Mouse (Mus musculus) natural killer cell, adult 2 months (primary cell): ENCODE results near the gene Raet1d.
"Not testable (repeated sequence)": the region's sequence is repeated elsewhere in the genome, so short reads cannot be mapped to it uniquely, and the experiment has no call there.

Experiments used
- DNase-seq, 2 experiments: peaks; one replicate each; pipeline ENCODE4 v3.0.0; 2022; ENCODE audit warnings: low spot score in 2 of 2

Gene Raet1d

DNA sequence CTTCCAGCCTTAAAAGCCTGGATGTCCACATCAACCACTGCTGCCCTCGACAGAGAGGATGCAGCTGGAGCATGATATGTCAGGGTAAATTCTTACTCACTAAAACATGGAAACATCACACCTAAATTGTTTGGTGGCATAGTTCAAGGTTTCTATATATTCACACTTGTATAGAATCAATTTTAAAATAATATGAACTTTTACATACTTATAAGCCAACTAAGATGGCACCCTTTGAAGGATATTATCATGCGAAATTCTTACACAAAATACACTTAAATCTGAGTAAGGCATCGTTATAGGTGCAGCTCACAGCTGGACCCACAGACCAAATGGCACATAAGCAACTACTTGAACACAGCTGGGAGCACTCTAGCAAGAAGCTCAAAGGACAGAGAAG is at the start of gene Raet1d:
Raet1d (plus strand) TSS at position 301 of the 400 bp plus-strand sequence.
- DNase-seq = not testable (repeated sequence)

DNA sequence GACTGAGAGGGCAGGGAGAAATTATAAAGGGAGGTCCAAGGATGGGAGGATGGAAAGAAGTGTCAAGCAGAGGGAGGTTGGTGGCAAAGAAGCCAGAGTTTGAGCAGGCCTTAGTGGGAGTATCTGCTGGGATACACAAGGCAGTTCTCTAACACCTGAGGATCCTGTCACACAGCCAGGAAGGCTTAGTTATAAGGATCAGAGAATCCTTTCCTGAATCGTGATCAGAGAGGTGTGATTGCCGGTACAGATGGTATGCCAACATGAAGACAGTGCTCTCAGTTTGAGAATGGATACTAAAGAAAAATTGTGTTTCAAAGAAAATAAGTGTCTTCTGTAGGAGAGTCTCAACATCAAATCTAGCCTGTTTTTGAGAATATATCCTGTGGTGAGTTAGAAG is 37.5 kb upstream of the Raet1d start:
- no peak for DNase-seq

DNA sequence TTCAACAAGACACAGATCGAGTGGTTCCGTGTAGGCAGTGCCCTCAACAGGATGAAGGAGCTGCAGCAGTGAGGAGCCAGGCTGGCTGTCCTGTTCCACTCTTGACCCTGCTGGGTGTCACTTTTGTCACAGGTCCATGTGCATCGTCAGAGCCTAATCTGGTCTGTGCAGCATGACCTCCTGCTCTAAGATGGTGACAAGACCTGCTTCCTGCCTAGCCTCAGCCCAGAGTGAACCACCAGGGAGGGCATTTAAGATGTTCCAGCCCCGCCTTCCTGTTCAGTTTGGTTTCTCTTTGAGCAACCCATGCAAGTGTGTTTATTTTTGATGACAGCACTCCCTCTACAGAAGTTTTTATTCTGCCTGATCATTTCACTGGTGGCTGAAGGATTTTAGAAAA is 14.6 kb upstream of the Raet1d start:
- DNase-seq = peak; percentile 31 to 40

DNA sequence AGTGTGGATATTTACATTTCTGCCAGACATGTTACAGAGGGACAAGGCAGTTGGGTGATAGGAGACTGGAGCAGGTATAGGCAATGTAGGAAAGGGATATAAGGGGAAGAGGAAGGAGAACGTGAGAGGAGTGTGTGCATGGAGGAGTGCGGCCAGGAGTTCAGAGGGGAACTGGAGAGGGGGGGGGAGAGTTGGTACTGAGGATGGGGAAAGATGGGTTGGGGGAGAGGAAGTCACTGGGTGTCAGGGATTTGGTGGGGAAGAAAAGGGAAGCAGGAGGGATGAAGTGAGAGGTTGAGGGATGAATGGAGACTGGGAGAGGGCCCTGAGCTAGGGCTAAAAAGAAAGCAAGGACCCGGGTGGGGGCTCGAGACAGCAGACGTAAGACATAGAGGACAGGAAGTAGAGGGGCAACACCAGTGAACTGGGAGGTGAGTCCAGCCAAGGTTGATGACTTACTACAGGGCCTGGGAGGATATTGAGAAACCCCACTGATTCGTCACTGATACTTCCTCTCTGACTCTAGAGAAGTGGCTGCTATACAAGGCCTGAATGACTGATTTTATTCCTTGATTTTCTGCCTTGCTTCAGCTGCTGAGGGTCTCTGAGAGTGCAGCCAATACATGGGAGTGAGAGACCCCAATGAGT is 6.7 kb upstream of the Raet1d start:
- DNase-seq = not testable (repeated sequence)

DNA sequence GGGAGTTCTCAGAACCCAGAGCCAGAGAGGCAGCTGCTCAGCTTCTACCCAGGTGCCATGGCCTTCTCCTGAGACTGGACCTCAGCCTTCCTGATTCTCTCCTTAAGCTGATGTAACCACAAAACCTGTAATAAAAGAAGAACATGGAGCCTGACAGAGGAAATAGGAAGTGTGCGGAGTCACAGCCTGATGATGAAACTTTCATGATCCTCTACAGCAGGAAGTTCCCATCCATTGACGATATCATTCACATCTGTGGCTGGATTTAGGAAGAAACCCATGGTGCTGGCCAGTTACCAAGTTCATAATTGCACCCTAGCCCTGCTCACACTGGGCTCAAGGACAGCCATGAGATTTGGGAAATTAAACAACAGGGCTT is 6.2 kb upstream of the Raet1d start:
- DNase-seq = not testable (repeated sequence)

DNA sequence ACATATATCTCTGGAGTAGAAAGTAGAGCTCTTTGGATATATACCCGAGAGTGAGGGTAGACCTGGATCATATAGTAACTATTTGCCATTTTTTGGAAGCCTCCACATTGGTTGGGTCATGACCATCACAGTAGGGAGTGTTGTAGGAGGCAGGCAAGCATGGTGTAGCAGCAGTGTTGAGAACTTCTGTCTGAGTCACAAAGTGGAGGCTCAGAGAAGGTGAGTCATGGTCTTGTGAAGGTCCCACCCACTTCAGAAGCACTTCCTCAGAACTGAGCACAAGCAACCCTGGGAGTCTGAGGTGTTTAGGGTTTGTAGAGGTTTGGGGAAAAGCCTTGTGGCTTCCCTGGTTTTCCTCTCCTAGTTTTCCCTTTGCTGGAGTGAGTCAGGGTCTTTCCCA is 3.0 kb upstream of the Raet1d start:
- not testable (repeated sequence) for DNase-seq

DNA sequence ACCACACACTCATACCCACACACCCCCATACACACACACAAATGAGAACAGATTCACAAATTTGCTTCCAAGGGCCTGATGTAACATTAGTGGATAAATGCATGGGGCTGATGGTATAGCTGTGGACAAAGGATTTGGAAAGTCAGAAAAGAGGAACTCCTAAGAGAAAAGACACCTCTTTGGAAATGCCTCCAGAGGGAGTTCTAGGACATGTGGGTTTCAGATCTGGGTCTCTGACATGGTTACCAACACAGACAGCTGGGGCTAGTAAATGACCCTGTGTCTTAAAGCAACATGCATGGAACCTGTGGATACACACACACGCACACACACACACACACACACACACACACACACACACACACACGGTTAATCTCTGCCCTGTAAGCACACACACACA is 605 bp downstream of the Raet1d start:
- not testable (repeated sequence) for DNase-seq

DNA sequence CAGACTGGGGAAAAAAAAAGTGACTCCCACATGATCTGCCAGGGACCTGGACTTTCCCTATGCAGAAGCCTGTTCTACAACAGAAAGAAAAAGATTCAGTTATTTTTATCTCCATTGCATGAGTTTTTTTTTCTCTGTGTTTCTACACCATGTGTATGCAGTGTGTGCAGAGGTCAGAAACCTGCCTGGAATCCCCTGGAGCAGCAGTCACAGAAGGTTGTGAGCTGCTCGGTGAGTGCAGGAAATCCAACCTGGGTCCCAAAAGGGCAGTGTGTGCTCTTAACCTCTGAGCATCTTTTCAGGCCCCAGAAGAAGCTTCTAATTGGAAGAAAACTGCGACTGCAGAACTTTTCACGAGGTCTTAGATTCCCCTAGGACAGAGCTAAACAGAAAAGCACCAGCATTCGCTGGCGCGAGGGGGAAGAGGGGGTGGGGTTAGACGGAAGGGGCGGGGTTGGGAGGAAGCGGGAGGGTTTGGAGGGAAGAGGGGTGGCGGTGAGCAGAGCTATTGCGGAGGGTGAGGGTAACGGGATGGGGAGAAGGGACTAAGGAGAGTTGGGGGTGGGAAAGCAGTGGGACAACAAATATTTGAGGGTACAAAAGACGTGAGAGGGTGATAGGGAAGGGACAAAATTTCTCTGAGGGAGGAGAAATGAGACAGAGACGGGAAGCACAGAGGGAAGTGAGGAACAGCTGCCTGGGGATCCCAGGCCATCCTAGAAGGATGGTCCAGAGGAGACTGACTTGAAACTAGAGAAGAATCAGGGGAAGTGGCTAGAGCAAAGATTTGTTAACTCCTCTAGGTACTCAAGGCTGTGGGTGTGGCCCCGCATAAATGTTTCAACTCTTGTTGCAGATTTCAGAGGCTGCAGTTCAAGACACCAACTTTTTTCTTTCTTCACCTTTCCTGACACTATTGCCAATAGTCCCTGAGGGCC is 1.3 kb downstream of the Raet1d start:
- DNase-seq = not testable (repeated sequence)

DNA sequence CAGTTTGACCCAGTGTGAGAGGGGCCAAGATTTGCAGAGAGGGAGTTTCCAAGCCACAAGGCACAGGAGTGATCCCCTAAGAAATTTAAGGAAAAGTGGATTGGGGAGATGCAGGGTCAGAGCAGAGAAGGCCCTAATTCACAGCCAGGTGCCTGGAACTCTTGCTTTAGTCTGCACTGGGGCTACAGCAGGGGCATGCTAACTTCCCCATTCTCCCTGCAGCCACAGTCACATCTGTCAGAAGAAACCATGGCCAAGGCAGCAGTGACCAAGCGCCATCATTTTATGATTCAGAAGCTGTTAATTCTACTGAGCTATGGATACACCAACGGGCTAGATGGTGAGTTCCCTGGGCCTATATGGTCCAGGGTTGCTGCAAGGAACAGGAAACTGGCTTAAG is 2.1 kb downstream of the Raet1d start:
- not testable (repeated sequence) for DNase-seq

DNA sequence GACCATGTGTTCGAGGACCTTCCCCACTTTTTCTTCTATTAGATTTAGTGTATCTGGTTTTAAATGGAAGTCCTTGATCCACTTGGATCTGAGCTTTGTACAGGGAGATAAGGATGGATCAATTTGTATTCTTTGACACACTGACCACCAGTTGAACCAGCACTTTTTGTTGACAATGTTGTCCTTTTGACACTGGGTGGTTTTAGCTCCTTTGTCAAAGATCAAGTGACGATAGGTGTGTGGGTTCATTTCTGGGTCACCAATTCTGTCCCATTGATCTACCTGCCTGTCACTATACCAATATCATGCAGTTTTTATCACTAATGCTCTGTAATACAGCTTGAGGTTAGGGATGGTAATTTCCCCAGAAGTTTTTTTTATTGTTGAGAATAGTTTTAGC is 4.6 kb downstream of the Raet1d start:
- DNase-seq = not testable (repeated sequence)

DNA sequence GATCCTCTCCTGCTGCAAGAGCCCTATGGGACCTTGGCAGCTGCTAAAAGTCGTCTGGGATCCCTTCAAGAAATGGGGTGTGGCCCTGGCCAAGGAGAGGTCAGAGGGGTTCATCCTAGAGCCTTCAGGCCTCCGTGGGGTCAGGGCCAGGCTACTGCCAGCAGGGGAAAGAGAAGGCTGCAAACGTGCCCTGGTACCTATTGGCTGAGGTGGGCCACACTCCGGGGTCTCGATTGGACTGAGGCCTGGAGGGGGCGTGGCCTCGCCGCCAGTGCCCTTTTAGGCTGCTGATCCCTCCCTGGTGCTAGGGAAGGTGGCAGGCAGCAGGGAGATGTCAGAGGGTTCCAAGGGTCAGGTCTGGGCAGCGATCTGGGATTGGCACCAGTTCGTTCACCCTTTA is 20.9 kb downstream of the Raet1d start:
- not testable (repeated sequence) for DNase-seq

DNA sequence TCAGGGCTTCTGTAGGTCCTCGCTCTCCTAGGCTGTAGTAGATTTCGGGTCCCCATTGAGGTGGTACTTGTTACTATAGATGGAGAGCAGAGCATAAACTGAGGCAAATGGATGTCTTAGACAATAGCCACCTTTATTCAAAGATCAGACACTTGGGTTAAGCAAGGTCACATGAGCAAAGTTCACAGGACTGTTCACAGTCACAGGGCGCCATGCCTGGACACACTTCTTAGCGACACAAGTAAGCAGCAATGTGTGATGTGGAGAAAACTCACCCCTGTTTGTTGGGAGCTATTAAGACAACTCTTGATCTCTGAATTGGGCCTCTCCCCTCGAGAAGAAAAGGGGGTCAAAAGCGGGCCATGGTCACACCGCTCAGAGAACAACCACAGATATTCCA is 29.8 kb downstream of the Raet1d start:
- DNase-seq = not testable (repeated sequence)

DNA sequence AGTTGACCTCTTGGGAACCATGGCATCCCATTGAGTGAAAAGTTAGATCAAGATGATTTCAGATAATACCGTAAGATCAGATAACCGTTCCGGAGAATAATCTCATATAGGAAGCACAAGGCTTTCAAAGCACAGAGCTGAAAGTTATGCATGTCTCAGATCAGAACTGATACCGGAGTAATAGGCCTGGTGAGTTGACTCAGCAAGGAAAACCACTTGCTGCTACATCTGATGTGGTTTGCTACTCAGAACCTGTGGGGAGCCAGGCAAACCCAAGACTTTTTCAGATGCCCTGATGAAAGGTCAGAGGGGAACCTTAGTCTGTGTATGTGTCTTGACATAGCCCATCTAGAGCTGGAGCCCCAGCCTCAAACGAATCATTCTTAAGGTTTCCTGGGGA is 31.3 kb downstream of the Raet1d start:
- not testable (repeated sequence) for DNase-seq

DNA sequence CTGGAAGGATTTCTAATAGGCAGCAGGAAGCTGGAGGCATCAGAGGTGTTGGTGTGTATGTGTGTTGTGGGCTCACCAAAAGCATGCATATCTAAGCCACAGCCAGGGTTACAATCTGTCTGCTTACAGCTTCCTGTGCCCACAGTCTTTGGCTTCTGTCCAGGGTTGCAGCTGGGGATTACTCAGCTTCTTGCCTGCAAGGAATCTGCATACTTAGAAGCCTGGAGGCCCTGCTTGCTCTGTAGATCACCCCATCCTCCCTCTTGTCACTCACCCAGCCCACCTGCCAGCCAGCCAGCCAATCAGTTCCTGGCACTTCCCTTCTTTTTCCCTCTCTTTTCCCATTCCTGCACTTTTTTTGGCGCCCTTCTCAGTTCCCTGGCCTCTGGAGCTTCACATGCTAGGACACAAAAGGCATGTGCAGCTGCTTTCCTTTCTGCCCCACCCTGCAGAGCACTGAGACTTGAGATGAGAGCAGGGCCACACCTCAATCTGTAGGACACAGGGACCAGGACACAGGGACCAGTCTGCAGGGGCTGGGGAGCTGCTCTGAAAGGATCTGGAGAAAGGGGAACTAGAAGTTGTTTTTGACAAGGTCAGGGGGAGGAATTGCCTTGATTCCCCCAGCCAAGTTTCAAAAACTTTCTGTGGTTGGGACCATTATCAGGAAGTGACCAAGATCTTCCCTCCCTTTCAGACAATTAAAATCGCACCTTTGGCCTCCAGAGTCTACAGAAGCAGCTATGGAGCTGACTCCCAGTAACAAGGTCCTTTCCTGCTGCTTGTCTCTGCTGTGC is 32.9 kb downstream of the Raet1d start:
- not testable (repeated sequence) for DNase-seq

DNA sequence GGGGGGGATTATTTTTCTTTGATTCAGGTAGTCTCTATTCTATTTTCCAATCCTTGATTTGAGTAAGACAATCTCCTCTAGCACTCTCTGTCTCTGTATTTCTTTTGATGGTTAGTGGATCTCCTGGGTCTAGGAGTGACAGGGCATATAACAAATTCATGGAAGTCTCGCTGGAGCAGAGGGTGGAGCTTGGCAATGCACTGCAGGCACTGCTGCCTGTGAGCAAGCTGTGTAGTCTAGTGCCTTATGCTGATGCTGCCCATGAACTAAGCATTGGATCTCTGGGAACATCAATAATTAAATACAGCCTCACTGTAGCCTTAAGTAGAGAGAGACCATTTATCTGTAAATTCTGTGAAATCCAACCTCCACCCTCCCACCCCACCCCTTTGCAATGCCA is 36.3 kb downstream of the Raet1d start:
- DNase-seq = not testable (repeated sequence)

DNA sequence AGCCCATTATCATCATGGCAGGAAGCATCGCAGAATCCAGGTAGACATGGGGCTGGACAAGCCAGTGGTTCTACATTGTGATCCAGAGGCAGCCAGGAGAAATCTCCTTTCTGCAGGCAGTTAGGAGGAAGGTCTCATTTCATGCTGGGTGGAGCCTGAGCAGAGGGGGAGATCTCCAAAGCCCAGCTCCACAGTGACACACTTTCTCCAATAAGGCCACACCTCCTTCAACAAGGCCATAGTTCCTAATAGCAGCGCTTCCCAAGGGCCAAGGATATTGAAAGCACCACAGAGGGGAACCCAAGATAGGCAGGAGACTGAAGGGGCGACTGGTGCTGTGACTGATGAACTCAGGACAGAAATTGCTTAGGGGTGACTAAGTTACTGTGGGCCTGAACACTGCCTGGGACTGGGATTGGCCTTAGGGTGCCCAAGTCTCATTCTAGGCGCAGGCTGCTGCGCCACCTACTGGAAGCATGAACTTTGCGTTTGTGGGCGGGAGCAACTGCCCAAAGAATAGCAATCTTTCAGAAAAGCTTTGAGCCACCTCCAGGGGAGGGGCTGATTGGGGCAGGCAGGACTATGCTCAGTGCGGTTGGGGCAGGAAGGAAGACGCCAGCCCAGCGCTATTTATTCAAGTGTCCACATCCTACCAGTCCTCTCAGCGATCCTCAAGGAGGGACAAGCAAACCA is 42.0 kb downstream of the Raet1d start:
- peak; percentile 46 to 50 for DNase-seq

DNA sequence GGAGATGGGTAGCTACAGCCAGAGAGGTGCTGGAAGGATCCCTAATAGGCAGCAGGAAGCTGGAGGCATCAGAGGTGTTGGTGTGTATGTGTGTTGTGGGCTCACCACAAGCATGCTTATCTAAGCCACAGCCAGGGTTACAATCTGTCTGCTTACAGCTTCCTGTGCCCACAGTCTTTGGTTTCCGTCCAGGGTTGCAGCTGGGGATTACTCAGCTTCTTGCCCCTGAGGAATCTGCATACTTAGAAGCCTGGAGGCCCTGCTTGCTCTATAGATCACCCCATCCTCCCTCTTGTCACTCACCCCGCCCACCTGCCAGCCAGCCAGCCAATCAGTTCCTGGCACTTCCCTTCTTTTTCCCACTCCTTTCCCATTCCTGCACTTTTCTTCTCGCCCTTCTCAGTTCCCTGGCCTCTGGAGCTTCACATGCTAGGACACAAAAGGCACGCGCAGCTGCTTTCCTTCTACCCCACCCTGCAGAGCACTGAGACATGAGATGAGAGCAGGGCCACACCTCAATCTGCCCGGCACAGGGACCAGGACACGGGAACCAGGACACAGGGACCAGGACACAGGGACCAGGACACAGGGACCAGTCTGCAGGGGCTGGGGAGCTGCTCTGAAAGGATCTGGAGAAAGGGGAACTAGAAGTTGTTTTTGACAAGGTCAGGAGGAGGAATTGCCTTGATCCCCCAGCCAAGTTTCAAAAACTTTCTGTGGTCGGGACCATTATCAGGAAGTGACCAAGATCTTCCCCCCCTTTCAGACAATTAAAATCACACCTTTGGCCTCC is 53.5 kb downstream of the Raet1d start:
- DNase-seq = peak; percentile 17 to 28
